Mouse (Mus musculus): ENCODE data around the gene Olfr813. TPM values are rescaled to one million over a fixed set of nuclear protein-coding genes. Genes with fewer than 3 reads are reported as not detected.
"Not testable (repeated sequence)": the region's sequence is repeated elsewhere in the genome, so short reads cannot be mapped to it uniquely, and the experiment has no call there.

Gene Olfr813
- total and polyA plus RNA-seq, 3 experiments = not detected

DNA sequence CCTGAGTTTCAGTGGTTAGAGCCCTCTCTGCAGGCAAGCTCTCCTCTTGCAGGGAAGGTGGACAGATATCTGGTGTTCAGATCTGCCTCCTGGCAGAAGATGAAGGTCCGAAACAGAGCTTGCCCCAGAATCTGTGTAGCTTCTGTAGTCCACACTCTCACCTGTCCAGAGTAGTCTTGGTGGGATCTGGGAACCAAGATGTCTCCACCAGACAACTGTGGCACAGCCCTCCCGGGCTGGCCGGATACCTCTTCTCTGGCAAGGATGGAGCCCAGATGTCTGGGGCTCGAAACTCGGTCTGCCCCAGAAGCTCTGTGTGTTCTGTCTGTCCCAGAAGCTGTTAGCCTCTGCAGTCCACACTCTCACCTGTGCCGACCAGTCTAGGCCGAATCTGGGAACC, 30.8 kb downstream of the Olfr813 start:
- DNase-seq (ENCODE audit: extremely low read depth) = no peak
- H3K27me3 ChIP-seq (replicated peaks) = no peaks in the 10 kb centered on the region
- H3K9me3 ChIP-seq (replicated peaks; ENCODE audit: low read length) = no peaks in the 10 kb centered on the region
- H3K79me2 ChIP-seq (replicated peaks; ENCODE audit: control insufficient read depth, extremely low read depth, insufficient read depth, poor library complexity, severe bottlenecking) = no peaks in the 10 kb centered on the region
- H3K27ac ChIP-seq (ENCODE audit: insufficient read depth, low read depth) = no peak overlapping the region
- no peak overlapping the region for H3K4me2 ChIP-seq (ENCODE audit: insufficient read depth, low read depth, poor library complexity, severe bottlenecking)
- H3K9ac ChIP-seq (ENCODE audit: insufficient read depth, low read depth) = no peak overlapping the region
- no peak for TF ChIP-seq POLR2AphosphoS2 (IDR thresholded peaks at IDR 0.05; ENCODE audit: low read depth, low read length)
- TF ChIP-seq MAX (IDR thresholded peaks at IDR 0.05; ENCODE audit: low read length) = no peak
- TF ChIP-seq ZNF384 (IDR thresholded peaks at IDR 0.05; ENCODE audit: low read depth, low read length) = no peak
- TF ChIP-seq SIN3A (IDR thresholded peaks at IDR 0.05; ENCODE audit: low read length) = no peak
- no peak for TF ChIP-seq NRF1 (IDR thresholded peaks at IDR 0.05; ENCODE audit: low read depth, low read length)
- no peak for TF ChIP-seq CTCF (conservative IDR thresholded peaks at IDR 0.05 in 1 of 2, IDR thresholded peaks at IDR 0.05 in 1 of 2; ENCODE audit: low read depth in 2 of 2, low read length in 2 of 2)
- no peak for TF ChIP-seq BHLHE40 (IDR thresholded peaks at IDR 0.05; ENCODE audit: low read depth, low read length)
- no peak for TF ChIP-seq ZMIZ1 (IDR thresholded peaks at IDR 0.05; ENCODE audit: low read depth, low read length)
- TF ChIP-seq MAFK (IDR thresholded peaks at IDR 0.05; ENCODE audit: insufficient replicate concordance, low read length) = no peak
- no peak for TF ChIP-seq IRF4 (IDR thresholded peaks at IDR 0.05; ENCODE audit: low read depth, low read length)
- TF ChIP-seq USF2 (conservative IDR thresholded peaks at IDR 0.05; ENCODE audit: low read depth, low read length) = no peak
- dilution Hi-C loops (cut with MboI; ENCODE audit: extremely low pct_ligation_motif_present, extremely low pct_unique_long_range_greater_than_20kb, low sequenced_read_pairs) = no loop called here
- no peak overlapping the region for H3K4me3 ChIP-seq (replicated peaks in 1 of 3; ENCODE audit: low read depth in 2 of 3, low read length in 2 of 3, poor library complexity in 1 of 3)
- no peaks in the 10 kb centered on the region for H3K4me1 ChIP-seq (ENCODE audit: control insufficient read depth in 1 of 2, insufficient read depth in 2 of 2)
- no peaks in the 10 kb centered on the region for H3K36me3 ChIP-seq (replicated peaks in 1 of 2; ENCODE audit: control insufficient read depth in 1 of 2, insufficient read depth in 1 of 2, low read length in 1 of 2)
- in situ Hi-C loops (cut with MboI; ENCODE audit: low pct_ligation_motif_present, low pct_unique_long_range_greater_than_20kb, low sequenced_read_pairs) = no loop called here

- H3K27ac ChIP-seq (ENCODE audit: insufficient read depth, low read depth); DNase-seq (ENCODE audit: extremely low read depth); H3K79me2 ChIP-seq (replicated peaks; ENCODE audit: control insufficient read depth, extremely low read depth, insufficient read depth, poor library complexity, severe bottlenecking); H3K36me3 ChIP-seq (replicated peaks in 1 of 2; ENCODE audit: control insufficient read depth in 1 of 2, insufficient read depth in 1 of 2, low read length in 1 of 2); dilution Hi-C loops (cut with MboI; ENCODE audit: extremely low pct_ligation_motif_present, extremely low pct_unique_long_range_greater_than_20kb, low sequenced_read_pairs); in situ Hi-C loops (cut with MboI; ENCODE audit: low pct_ligation_motif_present, low pct_unique_long_range_greater_than_20kb, low sequenced_read_pairs); H3K4me2 ChIP-seq (ENCODE audit: insufficient read depth, low read depth, poor library complexity, severe bottlenecking); H3K4me1 ChIP-seq (ENCODE audit: control insufficient read depth in 1 of 2, insufficient read depth in 2 of 2); H3K4me3 ChIP-seq (replicated peaks in 1 of 3; ENCODE audit: low read depth in 2 of 3, low read length in 2 of 3, poor library complexity in 1 of 3); H3K27me3 ChIP-seq (replicated peaks); H3K9ac ChIP-seq (ENCODE audit: insufficient read depth, low read depth); H3K9me3 ChIP-seq (replicated peaks; ENCODE audit: low read length): not testable (repeated sequence)
Observed at GRCm38 (mm10) chr10:129905767-129906166, 50.6 kb downstream of the Olfr813 start, which contains the start of gene Olfr815. Gene Olfr815 (minus strand): TSS chr10:129905867.

Other genes starting within 250 kb of the Olfr813 start
Only the 20 nearest of the 26 such genes appear.
- gene Olfr802, start 167.2 kb upstream of the Olfr813 start, total RNA-seq (2012; rRNA removed) = not detected in 2 replicates
- gene Olfr802, start 167.2 kb upstream of the Olfr813 start, total RNA-seq (2014; rRNA removed) = not detected in 2 replicates
- gene Olfr802, start 167.2 kb upstream of the Olfr813 start, polyA plus RNA-seq (2012; ENCODE audit: insufficient read length, low read depth) = not detected in 2 replicates
- gene Olfr803, start 161.1 kb upstream of the Olfr813 start, total RNA-seq (2012; rRNA removed) = not detected in 2 replicates
- gene Olfr803, start 161.1 kb upstream of the Olfr813 start, total RNA-seq (2014; rRNA removed) = not detected in 2 replicates
- gene Olfr803, start 161.1 kb upstream of the Olfr813 start, polyA plus RNA-seq (2012; ENCODE audit: insufficient read length, low read depth) = not detected in 2 replicates
- not detected in 2 replicates for gene Olfr804, start 152.2 kb upstream of the Olfr813 start, total RNA-seq (2012; rRNA removed)
- not detected in 2 replicates for gene Olfr804, start 152.2 kb upstream of the Olfr813 start, total RNA-seq (2014; rRNA removed)
- not detected in 2 replicates for gene Olfr804, start 152.2 kb upstream of the Olfr813 start, polyA plus RNA-seq (2012; ENCODE audit: insufficient read length, low read depth)
- not detected in 2 replicates for gene Olfr805, start 126.0 kb upstream of the Olfr813 start, total RNA-seq (2012; rRNA removed)
- not detected in 2 replicates for gene Olfr805, start 126.0 kb upstream of the Olfr813 start, total RNA-seq (2014; rRNA removed)
- not detected in 2 replicates for gene Olfr805, start 126.0 kb upstream of the Olfr813 start, polyA plus RNA-seq (2012; ENCODE audit: insufficient read length, low read depth)
- not detected in 2 replicates for gene Olfr806, start 113.4 kb upstream of the Olfr813 start, total RNA-seq (2012; rRNA removed)
- gene Olfr806, start 113.4 kb upstream of the Olfr813 start, total RNA-seq (2014; rRNA removed) = not detected in 2 replicates
- gene Olfr806, start 113.4 kb upstream of the Olfr813 start, polyA plus RNA-seq (2012; ENCODE audit: insufficient read length, low read depth) = not detected in 2 replicates
- not detected in 2 replicates for gene Olfr807, start 97.6 kb upstream of the Olfr813 start, total RNA-seq (2012; rRNA removed)
- gene Olfr807, start 97.6 kb upstream of the Olfr813 start, total RNA-seq (2014; rRNA removed) = not detected in 2 replicates
- not detected in 2 replicates for gene Olfr807, start 97.6 kb upstream of the Olfr813 start, polyA plus RNA-seq (2012; ENCODE audit: insufficient read length, low read depth)
- gene Olfr808, start 89.9 kb upstream of the Olfr813 start, total RNA-seq (2012; rRNA removed) = not detected in 2 replicates
- not detected in 2 replicates for gene Olfr808, start 89.9 kb upstream of the Olfr813 start, total RNA-seq (2014; rRNA removed)
- not detected in 2 replicates for gene Olfr808, start 89.9 kb upstream of the Olfr813 start, polyA plus RNA-seq (2012; ENCODE audit: insufficient read length, low read depth)
- gene Olfr809, start 80.7 kb upstream of the Olfr813 start, total RNA-seq (2012; rRNA removed) = not detected in 2 replicates
- not detected in 2 replicates for gene Olfr809, start 80.7 kb upstream of the Olfr813 start, total RNA-seq (2014; rRNA removed)
- gene Olfr809, start 80.7 kb upstream of the Olfr813 start, polyA plus RNA-seq (2012; ENCODE audit: insufficient read length, low read depth) = not detected in 2 replicates
- gene Olfr810, start 60.5 kb upstream of the Olfr813 start, total RNA-seq (2012; rRNA removed) = not detected in 2 replicates
- not detected in 2 replicates for gene Olfr810, start 60.5 kb upstream of the Olfr813 start, total RNA-seq (2014; rRNA removed)
- gene Olfr810, start 60.5 kb upstream of the Olfr813 start, polyA plus RNA-seq (2012; ENCODE audit: insufficient read length, low read depth) = not detected in 2 replicates
- not detected in 2 replicates for gene Olfr811, start 51.0 kb upstream of the Olfr813 start, total RNA-seq (2012; rRNA removed)
- gene Olfr811, start 51.0 kb upstream of the Olfr813 start, total RNA-seq (2014; rRNA removed) = not detected in 2 replicates
- not detected in 2 replicates for gene Olfr811, start 51.0 kb upstream of the Olfr813 start, polyA plus RNA-seq (2012; ENCODE audit: insufficient read length, low read depth)
- not detected in 2 replicates for gene Olfr812, start 9.3 kb upstream of the Olfr813 start, total RNA-seq (2012; rRNA removed)
- gene Olfr812, start 9.3 kb upstream of the Olfr813 start, total RNA-seq (2014; rRNA removed) = not detected in 2 replicates
- gene Olfr812, start 9.3 kb upstream of the Olfr813 start, polyA plus RNA-seq (2012; ENCODE audit: insufficient read length, low read depth) = not detected in 2 replicates
- gene Olfr814, start 24.5 kb downstream of the Olfr813 start, total RNA-seq (2012; rRNA removed) = not detected in 2 replicates
- gene Olfr814, start 24.5 kb downstream of the Olfr813 start, total RNA-seq (2014; rRNA removed) = not detected in 2 replicates
- not detected in 2 replicates for gene Olfr814, start 24.5 kb downstream of the Olfr813 start, polyA plus RNA-seq (2012; ENCODE audit: insufficient read length, low read depth)
- not detected in 2 replicates for gene Olfr815, start 50.5 kb downstream of the Olfr813 start, total RNA-seq (2012; rRNA removed)
- not detected in 2 replicates for gene Olfr815, start 50.5 kb downstream of the Olfr813 start, total RNA-seq (2014; rRNA removed)
- gene Olfr815, start 50.5 kb downstream of the Olfr813 start, polyA plus RNA-seq (2012; ENCODE audit: insufficient read length, low read depth) = not detected in 2 replicates
- gene Olfr816, start 60.2 kb downstream of the Olfr813 start, total RNA-seq (2012; rRNA removed) = not detected in 2 replicates
- not detected in 2 replicates for gene Olfr816, start 60.2 kb downstream of the Olfr813 start, total RNA-seq (2014; rRNA removed)
- not detected in 2 replicates for gene Olfr816, start 60.2 kb downstream of the Olfr813 start, polyA plus RNA-seq (2012; ENCODE audit: insufficient read length, low read depth)
- gene Olfr818, start 93.7 kb downstream of the Olfr813 start, total RNA-seq (2012; rRNA removed) = not detected in 2 replicates
- gene Olfr818, start 93.7 kb downstream of the Olfr813 start, total RNA-seq (2014; rRNA removed) = not detected in 2 replicates
- not detected in 2 replicates for gene Olfr818, start 93.7 kb downstream of the Olfr813 start, polyA plus RNA-seq (2012; ENCODE audit: insufficient read length, low read depth)
- gene Olfr819, start 111.9 kb downstream of the Olfr813 start, total RNA-seq (2012; rRNA removed) = not detected in 2 replicates
- gene Olfr819, start 111.9 kb downstream of the Olfr813 start, total RNA-seq (2014; rRNA removed) = not detected in 2 replicates
- not detected in 2 replicates for gene Olfr819, start 111.9 kb downstream of the Olfr813 start, polyA plus RNA-seq (2012; ENCODE audit: insufficient read length, low read depth)
- not detected in 2 replicates for gene Olfr247, start 120.8 kb downstream of the Olfr813 start, total RNA-seq (2012; rRNA removed)
- gene Olfr247, start 120.8 kb downstream of the Olfr813 start, total RNA-seq (2014; rRNA removed) = not detected in 2 replicates
- not detected in 2 replicates for gene Olfr247, start 120.8 kb downstream of the Olfr813 start, polyA plus RNA-seq (2012; ENCODE audit: insufficient read length, low read depth)
- not detected in 2 replicates for gene Gm10310, start 129.7 kb downstream of the Olfr813 start, total RNA-seq (2012; rRNA removed)
- gene Gm10310, start 129.7 kb downstream of the Olfr813 start, total RNA-seq (2014; rRNA removed) = not detected in 2 replicates
- gene Gm10310, start 129.7 kb downstream of the Olfr813 start, polyA plus RNA-seq (2012; ENCODE audit: insufficient read length, low read depth) = not detected in 2 replicates
- gene Olfr820, start 157.3 kb downstream of the Olfr813 start, total RNA-seq (2012; rRNA removed) = not detected in 2 replicates
- gene Olfr820, start 157.3 kb downstream of the Olfr813 start, total RNA-seq (2014; rRNA removed) = not detected in 2 replicates
- not detected in 2 replicates for gene Olfr820, start 157.3 kb downstream of the Olfr813 start, polyA plus RNA-seq (2012; ENCODE audit: insufficient read length, low read depth)
- gene Olfr821, start 175.0 kb downstream of the Olfr813 start, total RNA-seq (2012; rRNA removed) = not detected in 2 replicates
- not detected in 2 replicates for gene Olfr821, start 175.0 kb downstream of the Olfr813 start, total RNA-seq (2014; rRNA removed)
- not detected in 2 replicates for gene Olfr821, start 175.0 kb downstream of the Olfr813 start, polyA plus RNA-seq (2012; ENCODE audit: insufficient read length, low read depth)

Measured in CH12.LX (cell line).